Mouse (Mus musculus): ENCODE measurements around the gene Fshr. TPM values are rescaled to one million over a fixed set of nuclear protein-coding genes. Genes with fewer than 3 reads are reported as not detected.
"Not testable (repeated sequence)": the region's sequence is repeated elsewhere in the genome, so short reads cannot be mapped to it uniquely, and the experiment has no call there.

The Fshr gene
- not detected in 2 replicates for polyA plus RNA-seq (2014; fragmentation: Nextera tagmentation; extraction: Ambion mirVana)

- Histone ChIP-seq H3K27ac (replicated peaks; ENCODE audit: low read depth, low read length) (no peak within 1 kb of the TSS), H3K36me3 (ENCODE audit: control insufficient read depth, insufficient read depth, low read length) (no peaks in the 10 kb centered on the region), H3K27me3 (replicated peaks; ENCODE audit: control insufficient read depth, insufficient read depth, low read length) (no peaks in the 10 kb centered on the region), H3K4me2 (ENCODE audit: low read depth, low read length) (no peak within 1 kb of the TSS), H3K4me1 (ENCODE audit: control insufficient read depth, insufficient read depth, low read length) (no peaks in the 10 kb centered on the region), H3K9me3 (ENCODE audit: control insufficient read depth, low read length) (no peaks in the 10 kb centered on the region), H3K9ac (ENCODE audit: low read depth, low read length) (no peak within 1 kb of the TSS), H3K4me3 (ENCODE audit: low read depth, low read length) (no peak within 1 kb of the TSS)
- no peak for ATAC-seq (ENCODE audit: low read depth)
- WGBS: 89% methylated on average over 6 of the region's 6 CpGs
- no peak for DNase-seq (ENCODE audit: low spot score)
These were observed at the start of gene Fshr for GRCm38 (mm10) chr17:89200575-89200974. TSS of gene Fshr (minus strand) at chr17:89200675.

GRCm38 (mm10) chr17:89202181-89202580 is 1.7 kb upstream of the Fshr start:
- no peaks in the 10 kb centered on the region for H3K9me3 ChIP-seq (ENCODE audit: control insufficient read depth, low read length)
- no peaks in the 10 kb centered on the region for H3K4me1 ChIP-seq (ENCODE audit: control insufficient read depth, insufficient read depth, low read length)
- DNase-seq (ENCODE audit: low spot score): no peak
- no peak overlapping the region for H3K27ac ChIP-seq (replicated peaks; ENCODE audit: low read depth, low read length)
- no peak for ATAC-seq (ENCODE audit: low read depth)
- no peaks in the 10 kb centered on the region for H3K36me3 ChIP-seq (ENCODE audit: control insufficient read depth, insufficient read depth, low read length)
- no peak overlapping the region for H3K4me2 ChIP-seq (ENCODE audit: low read depth, low read length)
- H3K27me3 ChIP-seq (replicated peaks; ENCODE audit: control insufficient read depth, insufficient read depth, low read length): no peaks in the 10 kb centered on the region
- 67% methylated on average over 6 of the region's 6 CpGs for WGBS
- H3K4me3 ChIP-seq (ENCODE audit: low read depth, low read length): no peak overlapping the region
- H3K9ac ChIP-seq (ENCODE audit: low read depth, low read length): no peak overlapping the region

- no peak overlapping the region for H3K4me3 ChIP-seq (ENCODE audit: low read depth, low read length)
- no peak overlapping the region for H3K27ac ChIP-seq (replicated peaks; ENCODE audit: low read depth, low read length)
- H3K9ac ChIP-seq (ENCODE audit: low read depth, low read length): no peak overlapping the region
- ATAC-seq (ENCODE audit: low read depth) (no peak), DNase-seq (ENCODE audit: low spot score) (no peak)
- no peaks in the 10 kb centered on the region for H3K36me3 ChIP-seq (ENCODE audit: control insufficient read depth, insufficient read depth, low read length)
- no peaks in the 10 kb centered on the region for H3K27me3 ChIP-seq (replicated peaks; ENCODE audit: control insufficient read depth, insufficient read depth, low read length)
- no peaks in the 10 kb centered on the region for H3K9me3 ChIP-seq (ENCODE audit: control insufficient read depth, low read length)
- no peak overlapping the region for H3K4me2 ChIP-seq (ENCODE audit: low read depth, low read length)
- H3K4me1 ChIP-seq (ENCODE audit: control insufficient read depth, insufficient read depth, low read length): no peaks in the 10 kb centered on the region
- WGBS: 87% methylated on average over 1 of the region's 1 CpGs
These were observed 26.9 kb downstream of the Fshr start for GRCm38 (mm10) chr17:89173545-89173944.

GRCm38 (mm10) chr17:89164773-89165172 is 35.7 kb downstream of the Fshr start:
- Histone ChIP-seq H3K27ac (replicated peaks; ENCODE audit: low read depth, low read length) (no peak overlapping the region), H3K9ac (ENCODE audit: low read depth, low read length) (no peak overlapping the region), H3K9me3 (ENCODE audit: control insufficient read depth, low read length) (no peaks in the 10 kb centered on the region), H3K4me2 (ENCODE audit: low read depth, low read length) (no peak overlapping the region), H3K27me3 (replicated peaks; ENCODE audit: control insufficient read depth, insufficient read depth, low read length) (no peaks in the 10 kb centered on the region), H3K4me3 (ENCODE audit: low read depth, low read length) (no peak overlapping the region), H3K36me3 (ENCODE audit: control insufficient read depth, insufficient read depth, low read length) (no peaks in the 10 kb centered on the region), H3K4me1 (ENCODE audit: control insufficient read depth, insufficient read depth, low read length) (no peaks in the 10 kb centered on the region)
- ATAC-seq (ENCODE audit: low read depth) (no peak), DNase-seq (ENCODE audit: low spot score) (no peak)

- Histone ChIP-seq H3K27me3 (replicated peaks; ENCODE audit: control insufficient read depth, insufficient read depth, low read length) (no peaks in the 10 kb centered on the region), H3K9me3 (ENCODE audit: control insufficient read depth, low read length) (no peaks in the 10 kb centered on the region), H3K4me3 (ENCODE audit: low read depth, low read length) (no peak overlapping the region), H3K36me3 (ENCODE audit: control insufficient read depth, insufficient read depth, low read length) (no peaks in the 10 kb centered on the region), H3K9ac (ENCODE audit: low read depth, low read length) (no peak overlapping the region), H3K27ac (replicated peaks; ENCODE audit: low read depth, low read length) (no peak overlapping the region), H3K4me2 (ENCODE audit: low read depth, low read length) (no peak overlapping the region), H3K4me1 (ENCODE audit: control insufficient read depth, insufficient read depth, low read length) (no peaks in the 10 kb centered on the region)
- 88% methylated on average over 3 of the region's 3 CpGs for WGBS
- ATAC-seq (ENCODE audit: low read depth): no peak
- no peak for DNase-seq (ENCODE audit: low spot score)
These were observed 38.0 kb downstream of the Fshr start for GRCm38 (mm10) chr17:89162475-89162874.

- not testable (repeated sequence) for H3K9ac ChIP-seq (ENCODE audit: low read depth, low read length); H3K27ac ChIP-seq (replicated peaks; ENCODE audit: low read depth, low read length); H3K4me1 ChIP-seq (ENCODE audit: control insufficient read depth, insufficient read depth, low read length); ATAC-seq (ENCODE audit: low read depth); H3K36me3 ChIP-seq (ENCODE audit: control insufficient read depth, insufficient read depth, low read length); H3K9me3 ChIP-seq (ENCODE audit: control insufficient read depth, low read length); H3K4me2 ChIP-seq (ENCODE audit: low read depth, low read length); DNase-seq (ENCODE audit: low spot score); H3K27me3 ChIP-seq (replicated peaks; ENCODE audit: control insufficient read depth, insufficient read depth, low read length); H3K4me3 ChIP-seq (ENCODE audit: low read depth, low read length)
- 82% methylated on average over 3 of the region's 3 CpGs for WGBS
These were observed 41.1 kb downstream of the Fshr start for GRCm38 (mm10) chr17:89159343-89159742.

- Histone ChIP-seq H3K27ac (replicated peaks; ENCODE audit: low read depth, low read length) (no peak overlapping the region), H3K9me3 (ENCODE audit: control insufficient read depth, low read length) (no peaks in the 10 kb centered on the region), H3K4me2 (ENCODE audit: low read depth, low read length) (no peak overlapping the region), H3K27me3 (replicated peaks; ENCODE audit: control insufficient read depth, insufficient read depth, low read length) (no peaks in the 10 kb centered on the region), H3K9ac (ENCODE audit: low read depth, low read length) (no peak overlapping the region), H3K4me1 (ENCODE audit: control insufficient read depth, insufficient read depth, low read length) (no peaks in the 10 kb centered on the region), H3K36me3 (ENCODE audit: control insufficient read depth, insufficient read depth, low read length) (no peaks in the 10 kb centered on the region), H3K4me3 (ENCODE audit: low read depth, low read length) (no peak overlapping the region)
- DNase-seq (ENCODE audit: low spot score): no peak
- ATAC-seq (ENCODE audit: low read depth): no peak
- WGBS: 70% methylated on average over 6 of the region's 6 CpGs
These were observed 55.7 kb downstream of the Fshr start for GRCm38 (mm10) chr17:89144806-89145205.

GRCm38 (mm10) chr17:89120023-89120422 is 80.5 kb downstream of the Fshr start:
- Histone ChIP-seq H3K9ac (ENCODE audit: low read depth, low read length) (no peak overlapping the region), H3K27ac (replicated peaks; ENCODE audit: low read depth, low read length) (no peak overlapping the region), H3K36me3 (ENCODE audit: control insufficient read depth, insufficient read depth, low read length) (no peaks in the 10 kb centered on the region), H3K9me3 (ENCODE audit: control insufficient read depth, low read length) (no peaks in the 10 kb centered on the region), H3K4me2 (ENCODE audit: low read depth, low read length) (no peak overlapping the region), H3K4me3 (ENCODE audit: low read depth, low read length) (no peak overlapping the region), H3K27me3 (replicated peaks; ENCODE audit: control insufficient read depth, insufficient read depth, low read length) (no peaks in the 10 kb centered on the region), H3K4me1 (ENCODE audit: control insufficient read depth, insufficient read depth, low read length) (no peaks in the 10 kb centered on the region)
- no peak for ATAC-seq (ENCODE audit: low read depth)
- no peak for DNase-seq (ENCODE audit: low spot score)
- WGBS: 73% methylated on average over 2 of the region's 2 CpGs

GRCm38 (mm10) chr17:89119250-89119649 is 81.2 kb downstream of the Fshr start:
- 73% methylated on average over 2 of the region's 2 CpGs for WGBS
- H3K4me3 ChIP-seq (ENCODE audit: low read depth, low read length): no peak overlapping the region
- no peak overlapping the region for H3K9ac ChIP-seq (ENCODE audit: low read depth, low read length)
- no peaks in the 10 kb centered on the region for H3K4me1 ChIP-seq (ENCODE audit: control insufficient read depth, insufficient read depth, low read length)
- no peaks in the 10 kb centered on the region for H3K36me3 ChIP-seq (ENCODE audit: control insufficient read depth, insufficient read depth, low read length)
- ATAC-seq (ENCODE audit: low read depth) (no peak), DNase-seq (ENCODE audit: low spot score) (no peak)
- H3K27ac ChIP-seq (replicated peaks; ENCODE audit: low read depth, low read length): no peak overlapping the region
- no peaks in the 10 kb centered on the region for H3K9me3 ChIP-seq (ENCODE audit: control insufficient read depth, low read length)
- no peaks in the 10 kb centered on the region for H3K27me3 ChIP-seq (replicated peaks; ENCODE audit: control insufficient read depth, insufficient read depth, low read length)
- no peak overlapping the region for H3K4me2 ChIP-seq (ENCODE audit: low read depth, low read length)

Measured in embryonic facial prominence, embryonic 14.5 days (tissue).